Mouse (Mus musculus) adrenal gland, postnatal 4 days (tissue): Measurements from ENCODE around the gene Adgrf5. TPM values are rescaled to one million over a fixed set of nuclear protein-coding genes. Genes with fewer than 3 reads are reported as not detected.

ENCODE experiments used
- total RNA-seq, 2 experiments: library from RNA; stranded (reverse); gene quantifications; 2 replicates each; pipeline ENCODE4 v1.2.3; 2021

The Adgrf5 gene
- total RNA-seq, 2 experiments from 2014 or later, result 78.0 to 78.1 TPM

Other genes starting within 250 kb of the Adgrf5 start
- gene Adgrf1, start 90.1 kb upstream of the Adgrf5 start, total RNA-seq, result under 1 TPM; 0.59 to 0.64 TPM
- gene Mep1a, start 142.4 kb downstream of the Adgrf5 start, total RNA-seq, result 10 to 100 TPM in 1 of 2 experiments, under 1 TPM in 1; 0.85 to 28.5 TPM
- gene Ankrd66, start 183.2 kb downstream of the Adgrf5 start, total RNA-seq, result not detected
- 10 to 100 TPM; 14.0 to 15.6 TPM for gene Pla2g7, start 207.6 kb downstream of the Adgrf5 start, total RNA-seq